ENCODE assay signal across 8 mouse cellular contexts in genomic region chr17:12506903-12507563, GRCm38 (mm10). TPM values are rescaled to one million over a fixed set of nuclear protein-coding genes. Genes with fewer than 3 reads are reported as not detected.
DNase-seq lines count a peak whose midpoint lies in the region; ATAC-seq and TF ChIP-seq lines count a peak whose summit lies in the region.

No protein-coding gene starts in this region.

- peak; percentile 45 for DNase-seq in adrenal gland, adult 2 months
- DNase-seq in adrenal gland, postnatal 4 days (ENCODE audit: low spot score in 2 of 2): no peak
- DNase-seq in lung, postnatal 36 days: peak; percentile 8
- DNase-seq in thymus, postnatal 0 days (ENCODE audit: low spot score): peak; percentile 29

- peak overlapping the region; percentile 75 for H3K4me2 ChIP-seq in heart, embryonic 11.5 days
- peak overlapping the region; percentile 82 for H3K4me2 ChIP-seq in kidney, embryonic 15.5 days

- 1% methylated on average over 65 of the region's 65 CpGs for WGBS in heart, embryonic 11.5 days (ENCODE audit: insufficient replicate concordance)
- 1% methylated on average over 61 of the region's 65 CpGs for WGBS in kidney, embryonic 15.5 days

- no peak for TF ChIP-seq POLR2A in cortical plate, adult 2 months (IDR thresholded peaks at IDR 0.05; ENCODE audit: extremely low read depth, insufficient read depth, low read length)

- no peak overlapping the region for H3K27ac ChIP-seq in cortical plate, adult 2 months (ENCODE audit: insufficient read depth, low read length)
- H3K27ac ChIP-seq in heart, embryonic 11.5 days (ENCODE audit: low read depth, low read length): no peak overlapping the region
- H3K27ac ChIP-seq in kidney, embryonic 15.5 days: no peak overlapping the region

- H3K4me3 ChIP-seq in cortical plate, adult 2 months (ENCODE audit: insufficient read depth, low read length): peak overlapping the region; percentile 29
- peak overlapping the region; percentile 43 for H3K4me3 ChIP-seq in heart, embryonic 11.5 days (ENCODE audit: low read depth, low read length)
- peak overlapping the region; percentile 47 for H3K4me3 ChIP-seq in kidney, embryonic 15.5 days (replicated peaks)

- H3K9ac ChIP-seq in heart, embryonic 11.5 days (ENCODE audit: low read depth, low read length): 0 out of 2 replicates have a peak overlapping the region, but pooled peaks have one; percentile 7
- H3K9ac ChIP-seq in kidney, embryonic 15.5 days: 0 out of 2 replicates have a peak overlapping the region, but pooled peaks have one; percentile 10

- H3K27me3 ChIP-seq in heart, embryonic 11.5 days (ENCODE audit: control insufficient read depth, insufficient read depth, low read length): peaks cover 56% of the 10 kb centered on the region
- peaks cover 56% of the 10 kb centered on the region for H3K27me3 ChIP-seq in kidney, embryonic 15.5 days

- no peaks in the 10 kb centered on the region for H3K36me3 ChIP-seq in heart, embryonic 11.5 days (ENCODE audit: control insufficient read depth, insufficient read depth, low read length)
- no peaks in the 10 kb centered on the region for H3K36me3 ChIP-seq in kidney, embryonic 15.5 days

- no peaks in the 10 kb centered on the region for H3K4me1 ChIP-seq in cortical plate, adult 2 months (ENCODE audit: control insufficient read depth, insufficient read depth, low read length)
- H3K4me1 ChIP-seq in heart, embryonic 11.5 days (ENCODE audit: control insufficient read depth, insufficient read depth, low read length): peaks cover 2% of the 10 kb centered on the region; the same call in 1 of the 2 replicates
- peaks cover 11% of the 10 kb centered on the region for H3K4me1 ChIP-seq in kidney, embryonic 15.5 days

- ATAC-seq in heart, embryonic 11.5 days (replicated peaks; ENCODE audit: insufficient number of reproducible peaks, low FRiP score, low TSS enrichment): no peak; the same call in 1 of the 2 replicates
- peak; percentile 54; the same call in 1 of the 2 replicates for ATAC-seq in kidney, embryonic 15.5 days (replicated peaks; ENCODE audit: low FRiP score)
- ATAC-seq in frontal cortex, adult (ENCODE audit: low TSS enrichment): no peak

- no peaks in the 10 kb centered on the region for H3K9me3 ChIP-seq in heart, embryonic 11.5 days (replicated peaks; ENCODE audit: control insufficient read depth, low read length)
- H3K9me3 ChIP-seq in kidney, embryonic 15.5 days (replicated peaks): no peaks in the 10 kb centered on the region

- no peak for TF ChIP-seq CTCF in cortical plate, adult 2 months (IDR thresholded peaks at IDR 0.05; ENCODE audit: extremely low read depth, insufficient read depth, low read length)

RNA-seq across cellular contexts. Expression of gene Slc22a3, which starts 0.5 kb away (rescaled TPM):
- 10 to 100 TPM in 1 of 2 experiments, 1 to 10 TPM in 1; 5.7 to 12.0 TPM for total RNA-seq in adrenal gland, adult 2 months (2021)
- 5.7 and 9.7 TPM in 2 replicates for polyA plus RNA-seq in adrenal gland, adult 2 months (2012; rRNA removed)
- 1 to 10 TPM in 1 of 2 experiments, under 1 TPM in 1; 0.90 to 1.2 TPM for total RNA-seq in adrenal gland, postnatal 4 days (2021)
- polyA plus RNA-seq in cortical plate, adult 2 months (2012; rRNA removed): 0.95 and 1.5 TPM in 2 replicates
- polyA plus RNA-seq in heart, embryonic 11.5 days (2014; fragmentation: Nextera tagmentation; extraction: Ambion mirVana): 0.20 and 0.53 TPM in 2 replicates
- 0.62 and 1.00 TPM in 2 replicates for polyA plus RNA-seq in kidney, embryonic 15.5 days (2015; fragmentation: Nextera tagmentation; extraction: Ambion mirVana)
- polyA plus RNA-seq in thymus, postnatal 0 days (2015; fragmentation: Nextera tagmentation; extraction: Ambion mirVana): 2.9 and 3.1 TPM in 2 replicates

Comparison
In these comparisons a context has a peak if more than half of its experiments do, and no peak if none do; other contexts are left out.
1. DNase-seq: peak in adrenal gland, adult 2 months (single experiment), lung, postnatal 36 days (single experiment) and thymus, postnatal 0 days (single experiment); none in adrenal gland, postnatal 4 days (0 of 2).
2. Peak in every context shown above with its lines, with median percentiles within 50 percentile points of each other: H3K4me3 ChIP-seq.